In the genomic region with DNA sequence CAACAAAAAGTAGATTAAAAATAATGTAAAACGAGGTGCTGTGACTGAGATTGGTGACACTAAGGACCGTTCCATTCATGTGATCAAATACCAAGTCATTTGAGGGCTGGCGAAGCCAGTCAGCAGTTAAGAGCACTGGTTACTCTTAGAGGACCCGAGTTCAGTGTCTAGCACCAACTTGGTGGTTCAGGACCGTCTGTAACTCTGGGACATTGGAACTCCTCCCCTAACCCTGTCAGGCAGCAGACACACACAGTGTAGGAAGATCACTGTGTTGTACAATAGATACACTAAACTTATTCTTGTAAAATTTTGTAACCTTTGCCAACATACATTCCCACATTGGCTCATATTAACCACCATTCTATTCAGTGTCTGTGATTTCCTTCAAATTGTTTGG, we compare ENCODE assay signal across 8 mouse cellular contexts. TPM values are rescaled to one million over a fixed set of nuclear protein-coding genes. Genes with fewer than 3 reads are reported as not detected.
DNase-seq lines count a peak whose midpoint lies in the region; TF ChIP-seq lines count a peak whose summit lies in the region.

No protein-coding gene starts in this region.

- H3K27me3 ChIP-seq in myocyte (ENCODE audit: control insufficient read depth, insufficient read depth, insufficient read length) = no peaks in the 10 kb centered on the region

- TF ChIP-seq POLR2A in cortical plate, adult 2 months (IDR thresholded peaks at IDR 0.05; ENCODE audit: extremely low read depth, insufficient read depth, low read length) = no peak
- TF ChIP-seq POLR2A in myocyte (IDR thresholded peaks at IDR 0.05; ENCODE audit: insufficient read length, low read depth) = no peak

- TF ChIP-seq CTCF in left cerebral cortex, adult 2 months (IDR thresholded peaks at IDR 0.05) = no peak
- no peak for TF ChIP-seq CTCF in cortical plate, adult 2 months (IDR thresholded peaks at IDR 0.05; ENCODE audit: extremely low read depth, insufficient read depth, low read length)

- peak overlapping the region; percentile 78 for H3K4me3 ChIP-seq in left cerebral cortex, adult 2 months
- peak overlapping the region; percentile 50; the same call in 1 of the 2 replicates for H3K4me3 ChIP-seq in cortical plate, adult 2 months (ENCODE audit: insufficient read depth, low read length)
- peak overlapping the region; percentile 56 for H3K4me3 ChIP-seq in myocyte

- H3K36me3 ChIP-seq in myocyte (ENCODE audit: control insufficient read depth, insufficient read depth) = peaks cover 6% of the 10 kb centered on the region

- DNase-seq in left cerebral cortex, adult 2 months (ENCODE audit: extremely low spot score in 1 of 2, low spot score in 2 of 2) = no peak
- DNase-seq in left cerebral cortex, postnatal 14 days (ENCODE audit: low spot score in 2 of 2) = no peak
- DNase-seq in hindlimb bud, embryonic 11.5 days (ENCODE audit: extremely low spot score, low read depth, low spot score) = peak; percentile 2
- DNase-seq in right cerebral cortex, postnatal 4 days = no peak
- no peak for DNase-seq in cerebellum, adult 11 months
- DNase-seq in urinary bladder, adult 18-20 months (ENCODE audit: low spot score in 2 of 2) = no peak

- peak overlapping the region; percentile 90 for H3K4me2 ChIP-seq in myocyte (ENCODE audit: low read depth)

- peaks cover 4% of the 10 kb centered on the region for H3K4me1 ChIP-seq in cortical plate, adult 2 months (ENCODE audit: control insufficient read depth, insufficient read depth, low read length)

- peaks cover 8% of the 10 kb centered on the region for H3K79me2 ChIP-seq in myocyte (ENCODE audit: control insufficient read depth, insufficient read depth)

- intact Hi-C loops in left cerebral cortex, adult 2 months (cut with DNase I) = loop anchor here (5.0 kb wide), 1 partner anchor 87 kb away; no protein-coding TSS in a partner anchor
- intact Hi-C loops in left cerebral cortex, postnatal 14 days (cut with DNase I) = loop anchor here (10.0 kb wide), 1 partner anchor 90 kb away; no protein-coding TSS in a partner anchor

- no peak overlapping the region for H3K27ac ChIP-seq in left cerebral cortex, adult 2 months
- no peak overlapping the region for H3K27ac ChIP-seq in cortical plate, adult 2 months (ENCODE audit: insufficient read depth, low read length)

- peak overlapping the region; percentile 20 for H3ac ChIP-seq in myocyte (ENCODE audit: control insufficient read depth, insufficient read length)

TF ChIP-seq in myocyte, 11 proteins besides CTCF, POLR2A, EP300 and RAD21:
- TF ChIP-seq CEBPB (IDR thresholded peaks at IDR 0.05; ENCODE audit: insufficient read depth, poor library complexity, severe bottlenecking) (no peak), MYOG (IDR thresholded peaks at IDR 0.05; ENCODE audit: control insufficient read depth in 1 of 3, insufficient read depth in 1 of 3, insufficient read length in 2 of 3, low read depth in 2 of 3) (no peak), USF1 (IDR thresholded peaks at IDR 0.05; ENCODE audit: low read depth) (no peak), TCF3 (IDR thresholded peaks at IDR 0.05; ENCODE audit: insufficient read length, low read depth) (no peak), REST (IDR thresholded peaks at IDR 0.05; ENCODE audit: insufficient read depth, insufficient read length) (no peak), POLR2AphosphoS2 (IDR thresholded peaks at IDR 0.05; ENCODE audit: insufficient read length, low read depth) (no peak), MAX (IDR thresholded peaks at IDR 0.05; ENCODE audit: low read depth) (no peak), MYOD1 (IDR thresholded peaks at IDR 0.05; ENCODE audit: control insufficient read depth in 1 of 3, insufficient read length in 2 of 3, low read depth in 2 of 3) (no peak), SRF (IDR thresholded peaks at IDR 0.05; ENCODE audit: control insufficient read depth, insufficient read length, low read depth) (no peak), E2F4 (IDR thresholded peaks at IDR 0.05; ENCODE audit: insufficient read depth) (no peak), TCF12 (IDR thresholded peaks at IDR 0.05; ENCODE audit: insufficient read depth, poor library complexity, severe bottlenecking) (no peak)

RNA-seq across cellular contexts. Expression of gene Gcfc2, which starts 0.8 kb away (rescaled TPM):
- 10 to 100 TPM in 1 of 2 experiments, 1 to 10 TPM in 1; 9.6 to 11.3 TPM for total RNA-seq in left cerebral cortex, adult 2 months (2021)
- total RNA-seq in left cerebral cortex, postnatal 14 days (2021) = 10 to 100 TPM in 1 of 2 experiments, 1 to 10 TPM in 1; 8.9 to 12.1 TPM
- 11.4 and 12.2 TPM in 2 replicates for polyA plus RNA-seq in cortical plate, adult 2 months (2012; rRNA removed)
- 0.88 TPM for polyA plus RNA-seq in myocyte (2012; fragmentation: generic; extraction: Trizol)

RNA-seq across cellular contexts. Expression of gene Mrpl19, which starts 41.5 kb away (rescaled TPM):
- total RNA-seq in left cerebral cortex, adult 2 months (2021) = 10 to 100 TPM; 30.4 to 35.0 TPM
- 10 to 100 TPM; 28.0 to 32.2 TPM for total RNA-seq in left cerebral cortex, postnatal 14 days (2021)
- 14.1 and 16.6 TPM in 2 replicates for polyA plus RNA-seq in cortical plate, adult 2 months (2012; rRNA removed)
- polyA plus RNA-seq in myocyte (2012; fragmentation: generic; extraction: Trizol) = 14.2 TPM
